Mouse (Mus musculus) Patski (cell line): ENCODE measurements around the gene Stxbp2. TPM values are rescaled to one million over a fixed set of nuclear protein-coding genes. Genes with fewer than 3 reads are reported as not detected.
A peak's percentile ranks its signal among the peaks of the same experiment; 100 is the strongest.

ENCODE experiments used
- ATAC-seq: fragments of 100-300 bp; one replicate; pipeline ENCODE4 v1.8.0; 2021
- CTCF ChIA-PET: fragments of 350-600 bp; sonication (Branson Sonifier 250); formaldehyde crosslinking; loops from one replicate; lab custom pipeline; 2022; ENCODE audit warnings: inconsistent platforms; lab: Charles Lee
- POLR2A ChIA-PET: fragments of 350-600 bp; sonication (Branson Sonifier 250); formaldehyde crosslinking; loops from one replicate; lab custom pipeline; 2022; ENCODE audit warnings: antibody characterized with exemption, inconsistent platforms; lab: Charles Lee
- DNase-seq: peaks from one replicate; pipeline ENCODE4 v3.0.0-alpha.2; 2011; ENCODE audit warnings: low read depth, low spot score
- H3K27me3 ChIP-seq: fragments of 371-371 bp; one replicate; pipeline ENCODE4 v1.5.1; 2021
- CTCF ChIP-seq: fragments of 100-300 bp; IDR thresholded peaks from one replicate; pipeline ENCODE4 v1.5.1; 2021
- in situ Hi-C: fragments of 300-500 bp; cut with MboI; formaldehyde crosslinking; loops from 3 replicates; pipeline ENCODE4 v1.11.1; 2018; ENCODE audit warnings: low pct_unique_long_range_greater_than_20kb, mixed read lengths
- polyA plus RNA-seq: library from polyadenylated mRNA; unstranded; gene quantifications from one replicate; pipeline ENCODE4 v1.2.3, GENCODE M21; 2021

Stxbp2 gene
- polyA plus RNA-seq, 1 experiment from 2014 or later: 156 TPM

DNA sequence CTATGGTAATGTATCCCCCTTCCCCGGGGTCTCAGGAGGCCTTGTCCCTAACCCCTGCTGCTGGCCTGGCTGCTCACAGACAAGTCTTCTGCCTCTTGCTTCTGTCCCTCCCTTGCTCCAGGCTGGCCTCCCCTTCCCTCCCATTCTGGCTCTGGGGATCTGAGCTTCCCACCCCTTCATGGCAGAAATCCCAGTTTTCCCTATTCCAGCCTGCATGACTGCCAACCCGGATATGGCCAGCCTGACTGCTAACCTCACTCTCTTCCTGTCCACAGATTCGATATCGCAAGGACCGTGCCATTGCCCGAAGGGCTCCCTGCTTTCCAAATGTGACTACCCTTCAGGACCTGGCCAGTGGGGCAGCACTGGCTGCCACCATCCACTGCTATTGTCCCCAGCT, 30.4 kb upstream of the Stxbp2 start:
- ATAC-seq (no peak), DNase-seq (no peak)
- POLR2A ChIA-PET: no interaction called here
- CTCF ChIA-PET: interaction anchor here (1.7 to 2.0 kb wide), 2 partner anchors 10 to 51 kb away, joined by 4 to 8 read pairs; no protein-coding TSS in a partner anchor
- in situ Hi-C loops: no loop called here
- no peak for TF ChIP-seq CTCF
- H3K27me3 ChIP-seq: no peaks in the 10 kb centered on the region

DNA sequence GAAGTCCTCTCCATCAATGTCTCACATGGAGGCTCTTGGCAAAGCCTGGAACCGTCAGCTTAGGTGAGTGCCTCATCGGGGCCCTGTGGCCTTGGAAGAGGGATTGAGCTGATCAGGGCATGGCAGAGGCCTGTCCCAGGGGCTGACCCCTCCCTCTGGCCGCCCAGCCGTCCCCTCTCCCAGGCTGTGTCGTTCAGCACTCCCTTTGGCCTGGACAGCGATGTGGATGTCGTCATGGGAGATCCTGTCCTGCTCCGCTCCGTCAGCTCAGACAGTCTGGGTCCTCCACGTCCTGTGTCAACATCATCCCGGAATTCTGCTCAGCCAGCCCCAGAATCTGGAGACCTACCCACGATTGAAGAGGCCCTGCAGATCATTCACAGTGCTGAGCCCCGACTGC, 27.3 kb upstream of the Stxbp2 start:
- CTCF ChIA-PET: interaction anchor here (1.5 to 2.4 kb wide), 3 partner anchors 11 to 44 kb away, joined by 3 to 9 read pairs (median 8); no protein-coding TSS in a partner anchor
- no peak for ATAC-seq
- in situ Hi-C loops: no loop called here
- POLR2A ChIA-PET: interaction anchor here (1.0 kb wide), 1 partner anchor 10 kb away, joined by 3 read pairs; no protein-coding TSS in a partner anchor
- no peaks in the 10 kb centered on the region for H3K27me3 ChIP-seq
- TF ChIP-seq CTCF: no peak
- no peak for DNase-seq

DNA sequence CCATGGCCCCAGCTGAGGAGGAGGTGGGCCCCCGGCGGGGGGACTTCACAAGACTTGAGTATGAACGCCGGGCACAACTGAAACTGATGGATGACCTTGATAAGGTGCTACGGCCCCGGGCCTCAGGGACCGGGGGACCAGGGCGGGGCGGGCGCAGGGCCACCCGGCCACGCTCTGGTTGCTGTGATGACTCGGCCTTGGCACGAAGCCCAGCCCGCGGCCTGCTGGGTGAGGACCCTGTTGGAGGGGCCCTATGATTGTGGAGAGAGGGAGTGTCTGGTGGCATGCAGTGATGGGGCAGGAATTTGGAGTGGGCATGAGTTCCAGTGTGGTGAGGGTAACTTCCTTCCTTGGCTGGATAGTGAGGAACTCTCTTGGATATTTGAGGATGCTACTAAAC, 24.2 kb upstream of the Stxbp2 start:
- DNase-seq (no peak), ATAC-seq (peak; percentile 71)
- ChIA-PET CTCF (interaction anchor here (1.0 kb wide), 1 partner anchor 47 kb away, joined by 3 read pairs; no protein-coding TSS in a partner anchor), POLR2A (interaction anchor here (0.6 to 0.9 kb wide), 2 partner anchors 9 to 47 kb away, joined by 3 read pairs; no protein-coding TSS in a partner anchor)
- H3K27me3 ChIP-seq: no peaks in the 10 kb centered on the region
- in situ Hi-C loops: no loop called here
- TF ChIP-seq CTCF: no peak

DNA sequence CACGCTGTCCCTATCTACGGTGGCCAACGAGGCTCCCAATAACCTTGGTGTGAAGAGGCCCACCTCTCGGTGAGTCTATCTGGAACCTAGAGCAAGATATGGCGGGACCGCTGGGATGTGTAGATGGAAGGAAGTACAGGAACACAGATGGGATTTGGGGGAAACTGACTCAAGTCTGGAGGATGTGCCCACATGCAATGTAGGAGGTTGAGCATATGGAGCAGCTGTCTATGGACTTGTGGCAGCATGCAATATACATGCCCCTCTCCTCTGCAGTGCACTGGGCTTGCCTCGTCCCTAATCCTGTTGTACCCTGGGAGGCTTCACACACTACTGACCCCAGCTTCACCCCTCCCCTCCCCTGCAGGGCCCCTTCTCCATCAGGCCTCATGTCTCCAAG, 22.9 kb upstream of the Stxbp2 start:
- no peak for TF ChIP-seq CTCF
- DNase-seq: no peak
- in situ Hi-C loops: no loop called here
- H3K27me3 ChIP-seq: no peaks in the 10 kb centered on the region
- ChIA-PET POLR2A (interaction anchor here (1.7 kb wide), 1 partner anchor 12 kb away, joined by 7 read pairs; no protein-coding TSS in a partner anchor), CTCF (interaction anchor here (0.9 to 1.8 kb wide), 2 partner anchors 10 to 49 kb away, joined by 3 to 8 read pairs; no protein-coding TSS in a partner anchor)
- ATAC-seq: no peak

DNA sequence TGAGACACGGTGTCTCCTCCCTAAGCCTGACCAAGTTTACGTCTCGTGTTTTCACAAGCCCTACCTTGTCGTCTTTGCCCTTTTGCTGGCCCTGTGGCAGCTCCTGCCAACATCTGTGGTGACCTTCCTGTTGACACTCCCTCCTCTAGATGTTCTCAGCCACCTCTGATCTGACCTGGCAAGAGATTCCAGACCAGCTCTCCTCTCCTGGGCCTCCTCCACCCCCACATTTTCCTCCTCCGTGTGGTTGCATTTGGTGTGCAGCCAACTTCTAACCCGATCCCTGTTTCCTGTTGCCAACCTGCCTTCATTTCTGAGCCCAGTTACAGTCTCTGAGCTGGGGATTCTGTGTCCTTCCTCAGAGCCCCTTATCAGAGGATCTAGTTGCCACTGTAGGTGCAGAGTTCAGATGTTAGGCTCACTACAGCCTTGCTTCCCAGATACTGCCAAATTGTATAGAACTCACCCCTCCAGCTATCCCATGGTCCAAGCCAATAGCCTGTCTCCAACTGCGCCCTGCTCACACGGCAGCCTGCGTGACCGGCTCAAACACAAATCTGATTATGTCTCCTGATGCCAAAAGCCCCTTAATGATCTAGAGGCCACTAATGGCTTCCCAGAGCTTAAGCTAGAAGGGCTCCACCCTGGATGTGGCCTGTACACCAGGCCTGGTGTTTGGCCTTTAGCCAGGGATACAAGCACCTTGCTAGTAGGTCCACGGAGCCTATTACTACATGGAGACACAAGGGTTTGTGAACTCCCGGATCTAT, 21.5 kb upstream of the Stxbp2 start:
- H3K27me3 ChIP-seq: no peaks in the 10 kb centered on the region
- no peak for ATAC-seq
- POLR2A ChIA-PET: interaction anchor here (1.0 to 1.7 kb wide), 2 partner anchors 11 to 94 kb away, joined by 3 to 7 read pairs; partner anchors contain the start of gene Pnpla6
- DNase-seq: no peak
- CTCF ChIA-PET: interaction anchor here (0.7 to 2.5 kb wide), 6 partner anchors 9 to 63 kb away, joined by 3 to 8 read pairs (median 4); partner anchors contain the start of gene Fcor
- in situ Hi-C loops: no loop called here
- TF ChIP-seq CTCF: no peak

DNA sequence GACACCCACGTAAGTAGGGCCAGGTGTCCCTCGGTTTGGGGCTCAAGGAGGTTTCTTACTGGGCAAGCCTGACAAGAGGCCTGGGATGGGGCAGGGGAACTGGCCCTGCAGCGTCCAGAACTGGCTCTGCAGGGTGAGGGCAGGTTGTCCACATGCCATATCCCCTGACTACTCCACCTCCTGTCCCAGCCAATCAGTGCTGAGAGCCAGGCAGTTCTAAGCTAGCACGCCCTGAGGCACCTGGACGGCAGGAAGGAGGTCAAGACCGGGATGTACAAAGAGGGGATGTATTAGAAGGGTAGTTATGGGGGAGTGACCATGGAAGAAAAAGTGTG, 21.0 kb upstream of the Stxbp2 start:
- no peak for TF ChIP-seq CTCF
- POLR2A ChIA-PET: interaction anchor here (1.0 to 1.7 kb wide), 2 partner anchors 10 to 94 kb away, joined by 3 to 7 read pairs; partner anchors contain the start of gene Pnpla6
- in situ Hi-C loops: no loop called here
- no peaks in the 10 kb centered on the region for H3K27me3 ChIP-seq
- ATAC-seq (no peak), DNase-seq (no peak)
- CTCF ChIA-PET: interaction anchor here (1.0 to 2.5 kb wide), 7 partner anchors 10 to 66 kb away, joined by 3 to 8 read pairs (median 4); partner anchors contain the start of genes Fcor and Trappc5

DNA sequence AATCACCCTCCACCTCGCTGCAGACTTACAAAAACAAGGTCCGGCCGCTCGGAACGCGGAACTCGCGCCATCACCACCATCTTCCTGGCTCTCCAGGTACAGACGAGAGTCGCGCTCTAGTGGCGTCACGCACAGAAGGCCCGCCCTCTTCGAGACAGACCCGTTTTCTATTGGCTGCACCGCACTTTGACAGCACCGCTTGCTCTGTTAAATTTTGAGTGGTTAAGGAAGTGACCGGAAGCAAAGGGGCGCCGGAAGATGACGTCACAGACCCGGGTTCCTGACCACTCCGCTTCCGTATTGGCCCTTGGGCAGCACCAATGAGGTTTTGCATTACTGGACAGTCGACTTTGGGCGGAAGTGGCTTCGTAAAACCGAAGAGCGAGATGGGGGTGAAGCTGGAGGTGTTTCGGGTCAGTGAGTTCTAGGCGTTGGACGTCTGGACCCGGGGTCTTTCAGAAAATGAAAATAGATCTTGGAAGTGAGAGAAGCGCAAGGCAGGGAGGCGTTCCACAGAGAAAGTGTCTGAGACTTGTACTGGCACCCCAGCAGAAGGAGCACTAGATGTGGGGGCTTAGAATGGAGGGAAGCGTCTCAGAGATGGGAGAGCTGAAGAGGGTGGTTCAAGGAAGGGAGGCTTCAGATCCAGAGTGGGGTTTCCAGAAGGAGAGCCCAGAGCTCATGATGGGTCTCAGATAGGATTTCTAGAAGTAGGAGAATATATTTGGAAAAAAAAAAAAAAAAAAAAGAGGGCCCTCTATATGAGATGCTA, 9.4 kb upstream of the Stxbp2 start, which contains the start of the genes Xab2 and Pet100:
Gene Xab2 (minus strand): TSS at position 118 of the 772 bp plus-strand sequence.
Gene Pet100 (plus strand): TSS at position 350 of the 772 bp plus-strand sequence.
- ChIA-PET CTCF (interaction anchor here (1.3 to 3.2 kb wide), 3 partner anchors 11 to 62 kb away, joined by 4 to 16 read pairs (median 11); partner anchors contain the start of gene Fcor), POLR2A (interaction anchor here (0.6 to 1.9 kb wide), 8 partner anchors 13 to 1450 kb away, joined by 3 to 7 read pairs (median 4); partner anchors contain the start of genes Fcor and Trappc5)
- TF ChIP-seq CTCF: no peak
- DNase-seq (peak; percentile 99), ATAC-seq (peak; percentile 91)
- no peaks in the 10 kb centered on the region for H3K27me3 ChIP-seq
- in situ Hi-C loops: no loop called here

DNA sequence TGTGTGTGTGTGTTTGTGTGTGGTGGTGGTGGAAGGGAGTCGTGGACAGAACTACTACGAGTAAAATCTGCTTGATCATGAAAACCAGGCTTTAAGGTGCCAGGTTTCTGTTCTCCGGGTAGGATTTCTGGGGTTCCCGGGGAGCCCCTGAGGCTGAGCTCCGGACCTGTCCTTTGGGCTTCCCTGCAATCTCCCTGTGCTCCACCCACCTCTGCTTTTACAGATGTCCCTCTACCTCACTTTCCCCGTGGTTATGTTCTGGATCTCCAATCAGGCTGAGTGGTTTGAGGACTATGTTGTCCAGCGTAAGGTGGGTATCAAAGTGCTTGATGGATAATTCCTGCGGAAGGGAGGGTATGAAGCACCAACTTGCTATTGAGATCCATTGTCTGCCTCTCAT, 8.6 kb upstream of the Stxbp2 start:
- POLR2A ChIA-PET: interaction anchor here (1.4 to 1.6 kb wide), 2 partner anchors 50 to 106 kb away, joined by 3 read pairs; partner anchors contain the start of gene Fcor
- H3K27me3 ChIP-seq: no peaks in the 10 kb centered on the region
- no peak for TF ChIP-seq CTCF
- DNase-seq (no peak), ATAC-seq (no peak)
- CTCF ChIA-PET: interaction anchor here (1.0 to 3.2 kb wide), 5 partner anchors 9 to 63 kb away, joined by 4 to 16 read pairs (median 4); partner anchors contain the start of gene Fcor
- in situ Hi-C loops: no loop called here

DNA sequence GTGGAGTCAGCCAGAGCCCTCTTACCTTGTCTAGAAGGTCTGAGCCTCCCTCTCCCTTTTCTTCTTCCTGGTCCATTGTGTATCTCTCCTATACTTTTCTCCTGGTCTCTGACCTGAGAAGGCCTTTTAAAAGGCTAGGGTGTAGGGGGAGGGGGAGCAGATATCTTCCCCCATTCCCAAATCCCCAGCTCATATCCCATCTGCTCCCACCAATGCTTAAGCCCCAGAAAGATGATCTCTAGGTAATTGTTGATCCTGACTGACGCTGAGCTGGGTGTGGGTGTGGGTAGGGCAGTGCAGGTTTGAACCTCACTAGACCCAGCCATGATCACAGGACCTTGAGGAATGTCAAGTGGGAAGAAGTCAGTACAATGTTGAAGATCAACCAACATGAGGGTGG, 5.3 kb upstream of the Stxbp2 start, which contains the start of gene Pcp2:
Gene Pcp2 (minus strand): TSS at position 101 of the 400 bp plus-strand sequence.
- ChIA-PET CTCF (interaction anchor here (0.8 kb wide), 1 partner anchor 46 kb away, joined by 4 read pairs; the partner anchor contains the start of gene Fcor), POLR2A (no interaction called here)
- DNase-seq (no peak), ATAC-seq (no peak)
- no peak for TF ChIP-seq CTCF
- no peaks in the 10 kb centered on the region for H3K27me3 ChIP-seq
- in situ Hi-C loops: loop anchor here (5.0 kb wide), 2 partner anchors 47 to 68 kb away; partner anchors contain the start of gene Fcor
